Mouse (Mus musculus): ENCODE data around the gene Retreg1. TPM values are rescaled to one million over a fixed set of nuclear protein-coding genes. Genes with fewer than 3 reads are reported as not detected.
A peak's percentile ranks its signal among the peaks of the same experiment; 100 is the strongest.

Gene Retreg1
- polyA plus RNA-seq (2015; fragmentation: Nextera tagmentation; extraction: Ambion mirVana), result 37.0 and 37.1 TPM in 2 replicates

GRCm38 (mm10) chr15:25843086-25843991, at the start of gene Retreg1:
Gene Retreg1, plus strand, starts transcription at chr15:25843180.
- Histone ChIP-seq H3K27me3 (ENCODE audit: insufficient read depth, low read length) (no peaks in the 10 kb centered on the region), H3K27ac (peak within 1 kb of the TSS; percentile 86), H3K4me3 (replicated peaks; ENCODE audit: low read depth, low read length) (peak within 1 kb of the TSS; percentile 60), H3K4me2 (ENCODE audit: low read length) (peak within 1 kb of the TSS; percentile 92), H3K4me1 (replicated peaks; ENCODE audit: insufficient read depth, low read length) (no peaks in the 10 kb centered on the region), H3K36me3 (ENCODE audit: insufficient read depth, low read length) (no peaks in the 10 kb centered on the region), H3K9ac (ENCODE audit: low read depth, low read length) (peak within 1 kb of the TSS; percentile 69), H3K9me3 (replicated peaks; ENCODE audit: low read length) (no peaks in the 10 kb centered on the region)
- ATAC-seq (replicated peaks; ENCODE audit: low FRiP score, low read depth), result peak; percentile 89
- peak; percentile 46 for DNase-seq (ENCODE audit: low spot score)
- 1% methylated on average over 70 of the region's 72 CpGs for WGBS
- no peak for TF ChIP-seq CTCF (IDR thresholded peaks at IDR 0.05; ENCODE audit: low read depth)

- Histone ChIP-seq H3K36me3 (ENCODE audit: insufficient read depth, low read length) (peaks cover 43% of the 10 kb centered on the region), H3K4me1 (replicated peaks; ENCODE audit: insufficient read depth, low read length) (peaks cover 4% of the 10 kb centered on the region; the same call in 1 of the 2 replicates), H3K27me3 (ENCODE audit: insufficient read depth, low read length) (no peaks in the 10 kb centered on the region), H3K9ac (ENCODE audit: low read depth, low read length) (no peak overlapping the region), H3K4me3 (replicated peaks; ENCODE audit: low read depth, low read length) (no peak overlapping the region), H3K9me3 (replicated peaks; ENCODE audit: low read length) (no peaks in the 10 kb centered on the region), H3K4me2 (ENCODE audit: low read length) (no peak overlapping the region), H3K27ac (no peak overlapping the region)
- DNase-seq (ENCODE audit: low spot score), result peak; percentile 53
- ATAC-seq (replicated peaks; ENCODE audit: low FRiP score, low read depth), result no peak
- TF ChIP-seq CTCF (IDR thresholded peaks at IDR 0.05; ENCODE audit: low read depth), result no peak
- WGBS, result 43% methylated on average over 8 of the region's 8 CpGs
Observed at GRCm38 (mm10) chr15:25794123-25794522, 48.9 kb upstream of the Retreg1 start.

- Histone ChIP-seq H3K4me3 (replicated peaks; ENCODE audit: low read depth, low read length) (no peak overlapping the region), H3K36me3 (ENCODE audit: insufficient read depth, low read length) (peaks cover 52% of the 10 kb centered on the region), H3K27me3 (ENCODE audit: insufficient read depth, low read length) (no peaks in the 10 kb centered on the region), H3K9me3 (replicated peaks; ENCODE audit: low read length) (no peaks in the 10 kb centered on the region), H3K27ac (no peak overlapping the region), H3K4me1 (replicated peaks; ENCODE audit: insufficient read depth, low read length) (0 out of 2 replicates have a peak, but pooled peaks cover 4% of the 10 kb centered on the region), H3K4me2 (ENCODE audit: low read length) (no peak overlapping the region), H3K9ac (ENCODE audit: low read depth, low read length) (no peak overlapping the region)
- ATAC-seq (replicated peaks; ENCODE audit: low FRiP score, low read depth), result no peak
- DNase-seq (ENCODE audit: low spot score), result no peak
- TF ChIP-seq CTCF (IDR thresholded peaks at IDR 0.05; ENCODE audit: low read depth), result no peak
- 90% methylated on average over 9 of the region's 9 CpGs for WGBS
Observed at GRCm38 (mm10) chr15:25795496-25795895, 47.5 kb upstream of the Retreg1 start.

- no peak overlapping the region for H3K27ac ChIP-seq
- no peaks in the 10 kb centered on the region for H3K27me3 ChIP-seq (ENCODE audit: insufficient read depth, low read length)
- no peaks in the 10 kb centered on the region for H3K9me3 ChIP-seq (replicated peaks; ENCODE audit: low read length)
- DNase-seq (ENCODE audit: low spot score) (peak; percentile 81), ATAC-seq (replicated peaks; ENCODE audit: low FRiP score, low read depth) (no peak)
- peaks cover 57% of the 10 kb centered on the region for H3K36me3 ChIP-seq (ENCODE audit: insufficient read depth, low read length)
- H3K4me1 ChIP-seq (replicated peaks; ENCODE audit: insufficient read depth, low read length), result 0 out of 2 replicates have a peak, but pooled peaks cover 4% of the 10 kb centered on the region
- H3K4me3 ChIP-seq (replicated peaks; ENCODE audit: low read depth, low read length), result no peak overlapping the region
- no peak overlapping the region for H3K4me2 ChIP-seq (ENCODE audit: low read length)
- TF ChIP-seq CTCF (IDR thresholded peaks at IDR 0.05; ENCODE audit: low read depth), result peak; percentile 98
- H3K9ac ChIP-seq (ENCODE audit: low read depth, low read length), result no peak overlapping the region
- WGBS, result 62% methylated on average over 3 of the region's 3 CpGs
Observed at GRCm38 (mm10) chr15:25796353-25796752, 46.6 kb upstream of the Retreg1 start.

GRCm38 (mm10) chr15:25797179-25797578, 45.8 kb upstream of the Retreg1 start:
- no peak overlapping the region for H3K27ac ChIP-seq
- WGBS, result 81% methylated on average over 8 of the region's 8 CpGs
- H3K4me3 ChIP-seq (replicated peaks; ENCODE audit: low read depth, low read length), result no peak overlapping the region
- no peak for TF ChIP-seq CTCF (IDR thresholded peaks at IDR 0.05; ENCODE audit: low read depth)
- no peak overlapping the region for H3K9ac ChIP-seq (ENCODE audit: low read depth, low read length)
- ATAC-seq (replicated peaks; ENCODE audit: low FRiP score, low read depth), result no peak
- H3K4me1 ChIP-seq (replicated peaks; ENCODE audit: insufficient read depth, low read length), result 0 out of 2 replicates have a peak, but pooled peaks cover 4% of the 10 kb centered on the region
- H3K4me2 ChIP-seq (ENCODE audit: low read length), result no peak overlapping the region
- DNase-seq (ENCODE audit: low spot score), result no peak
- peaks cover 63% of the 10 kb centered on the region for H3K36me3 ChIP-seq (ENCODE audit: insufficient read depth, low read length)
- H3K9me3 ChIP-seq (replicated peaks; ENCODE audit: low read length), result no peaks in the 10 kb centered on the region
- no peaks in the 10 kb centered on the region for H3K27me3 ChIP-seq (ENCODE audit: insufficient read depth, low read length)

- 0 out of 2 replicates have a peak, but pooled peaks cover 4% of the 10 kb centered on the region for H3K4me1 ChIP-seq (replicated peaks; ENCODE audit: insufficient read depth, low read length)
- ATAC-seq (replicated peaks; ENCODE audit: low FRiP score, low read depth) (no peak), DNase-seq (ENCODE audit: low spot score) (no peak)
- no peak overlapping the region for H3K27ac ChIP-seq
- 95% methylated on average over 1 of the region's 1 CpGs for WGBS
- H3K9ac ChIP-seq (ENCODE audit: low read depth, low read length), result no peak overlapping the region
- no peak overlapping the region for H3K4me3 ChIP-seq (replicated peaks; ENCODE audit: low read depth, low read length)
- H3K4me2 ChIP-seq (ENCODE audit: low read length), result no peak overlapping the region
- no peak for TF ChIP-seq CTCF (IDR thresholded peaks at IDR 0.05; ENCODE audit: low read depth)
- no peaks in the 10 kb centered on the region for H3K27me3 ChIP-seq (ENCODE audit: insufficient read depth, low read length)
- H3K36me3 ChIP-seq (ENCODE audit: insufficient read depth, low read length), result peaks cover 68% of the 10 kb centered on the region
- H3K9me3 ChIP-seq (replicated peaks; ENCODE audit: low read length), result no peaks in the 10 kb centered on the region
Observed at GRCm38 (mm10) chr15:25797888-25798287, 45.1 kb upstream of the Retreg1 start.
